Mouse (Mus musculus) urinary bladder, adult 18-20 months (tissue): Measurements from ENCODE around the gene Knop1.

Experiments
- DNase-seq, 2 experiments: peaks; one replicate each; pipeline ENCODE4 v3.0.0; 2022; ENCODE audit warnings: low spot score in 2 of 2, mixed read lengths in 2 of 2

Gene Knop1

DNA sequence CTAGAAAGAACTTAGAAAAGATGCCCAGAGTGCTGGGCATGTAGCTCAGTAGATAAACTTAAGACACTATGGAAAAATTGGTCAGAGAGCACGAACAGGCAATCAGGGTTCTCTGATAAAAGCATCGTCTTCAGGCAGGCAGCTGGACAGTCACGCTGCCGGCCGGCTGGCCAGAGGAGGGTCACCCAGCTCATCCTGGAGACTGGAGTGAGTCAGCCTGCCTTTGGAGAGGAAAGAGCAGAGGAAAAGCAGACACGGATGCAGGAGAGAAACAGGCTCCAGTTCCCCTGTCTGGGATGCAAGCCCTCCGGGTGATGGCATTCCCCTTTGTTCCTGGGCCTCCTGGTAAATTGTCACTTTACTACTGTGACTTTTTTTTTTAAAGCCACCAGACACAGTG lies 58.5 kb downstream of the Knop1 start:
- no peak for DNase-seq

DNA sequence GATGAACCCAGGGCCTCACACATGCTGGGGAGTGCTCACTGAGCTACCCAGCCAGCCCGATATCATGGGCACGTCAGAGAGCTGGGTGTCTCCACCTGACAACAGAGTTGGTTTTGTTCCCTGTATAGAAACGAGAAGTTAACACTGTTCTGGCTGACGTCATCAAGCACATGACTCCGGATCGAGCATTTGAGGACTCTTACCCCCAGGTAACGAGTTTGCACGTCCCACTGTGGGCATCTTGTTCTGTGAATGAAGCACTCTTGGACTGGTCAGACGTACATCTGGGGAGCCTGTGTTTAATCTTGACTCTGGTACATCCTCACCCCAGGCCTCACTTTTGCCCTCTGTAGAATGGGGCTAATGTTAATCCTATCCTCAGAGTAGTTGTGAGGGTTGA lies 59.2 kb downstream of the Knop1 start:
- no peak for DNase-seq

DNA sequence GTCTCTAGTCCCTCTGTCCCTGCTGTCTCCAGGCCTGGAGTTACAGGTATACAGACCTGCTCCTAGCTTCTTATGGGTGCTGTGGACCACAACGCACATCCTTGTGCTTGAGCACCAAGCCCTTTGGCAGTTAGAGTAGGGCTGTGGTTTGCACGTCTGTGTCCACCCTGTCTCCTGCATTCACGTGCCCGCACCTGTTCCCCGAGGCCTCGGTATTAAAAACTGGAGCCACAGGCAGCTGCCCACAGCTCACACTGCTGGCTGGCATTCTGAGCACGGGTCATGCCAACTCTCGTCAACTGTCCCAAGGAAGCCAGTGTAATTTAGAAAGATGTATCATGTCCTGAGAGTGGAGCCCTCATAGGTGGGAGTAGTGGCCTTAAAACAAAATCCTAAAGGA lies 60.3 kb downstream of the Knop1 start:
- no peak for DNase-seq

DNA sequence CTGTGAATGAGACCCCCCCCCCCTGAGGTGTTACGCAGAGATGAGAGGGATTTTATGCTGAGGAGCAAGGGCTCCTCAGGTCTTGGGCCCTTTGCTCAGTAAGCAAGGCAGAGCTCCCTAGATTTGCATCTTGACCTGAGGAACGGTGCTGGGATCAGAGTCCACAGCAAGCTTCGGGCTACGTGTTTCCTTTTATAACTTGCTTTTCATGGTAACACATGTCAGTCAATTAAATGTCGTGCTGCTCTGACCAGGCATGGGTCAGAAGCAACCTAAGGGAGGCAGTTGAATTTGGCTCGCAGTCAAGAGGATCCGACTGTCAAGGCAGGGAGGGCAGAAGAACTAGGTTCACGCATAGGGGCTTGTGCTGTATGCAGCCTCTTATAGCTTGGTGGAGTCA lies 62.2 kb downstream of the Knop1 start:
- DNase-seq: no peak
